18 mouse cellular contexts compared by ENCODE assay signal in genomic region chr3:36031740-36032510, GRCm38 (mm10). TPM values are rescaled to one million over a fixed set of nuclear protein-coding genes. Genes with fewer than 3 reads are reported as not detected.
A peak's percentile ranks its signal among the peaks of the same experiment; 100 is the strongest.
DNase-seq lines count a peak whose midpoint lies in the region; ATAC-seq and TF ChIP-seq lines count a peak whose summit lies in the region.
"Had no signal": no experiment of that assay in that cellular context is flagged by ENCODE, and none has a peak within 500 bp of the region (broad histone marks: within the 10 kb centered on the region; RNA-seq: fewer than 3 reads in every experiment).

No protein-coding gene starts in this region.

- H3K27me3 ChIP-seq in heart, embryonic 13.5 days (replicated peaks) = no peaks in the 10 kb centered on the region
- H3K27me3 ChIP-seq in heart, embryonic 10.5 days (ENCODE audit: insufficient read depth, poor library complexity, severe bottlenecking) = no peaks in the 10 kb centered on the region
- H3K27me3 ChIP-seq in kidney, postnatal 0 days (ENCODE audit: insufficient read depth, low read length) = no peaks in the 10 kb centered on the region
- H3K27me3 ChIP-seq in kidney, embryonic 14.5 days (ENCODE audit: control insufficient read depth, insufficient read depth, low read length) = no peaks in the 10 kb centered on the region

- peak overlapping the region; percentile 74 for H3K27ac ChIP-seq in heart, embryonic 13.5 days (replicated peaks)
- no peak overlapping the region for H3K27ac ChIP-seq in heart, embryonic 10.5 days
- H3K27ac ChIP-seq in kidney, postnatal 0 days = no peak overlapping the region
- no peak overlapping the region for H3K27ac ChIP-seq in kidney, embryonic 14.5 days (ENCODE audit: low read depth, low read length)
- H3K27ac ChIP-seq: liver, embryonic 14.5 days had no signal

- H3K4me3 ChIP-seq in heart, embryonic 13.5 days = no peak overlapping the region
- H3K4me3 ChIP-seq in heart, embryonic 10.5 days = no peak overlapping the region
- H3K4me3 ChIP-seq in kidney, postnatal 0 days (replicated peaks; ENCODE audit: low read depth, low read length) = no peak overlapping the region
- H3K4me3 ChIP-seq in kidney, embryonic 14.5 days (ENCODE audit: low read length) = no peak overlapping the region

- no peak for ATAC-seq in heart, embryonic 13.5 days (ENCODE audit: extremely low read depth, insufficient number of reproducible peaks, low FRiP score, low TSS enrichment)
- ATAC-seq in kidney, postnatal 0 days (replicated peaks; ENCODE audit: low FRiP score, low read depth) = no peak
- ATAC-seq in kidney, embryonic 14.5 days (ENCODE audit: low FRiP score, low TSS enrichment) = no peak
- ATAC-seq: intestine, postnatal 0 days; midbrain, embryonic 16.5 days had no signal

- H3K9ac ChIP-seq in heart, embryonic 13.5 days = no peak overlapping the region
- H3K9ac ChIP-seq in kidney, postnatal 0 days (ENCODE audit: low read depth, low read length) = no peak overlapping the region
- H3K9ac ChIP-seq in kidney, embryonic 14.5 days (ENCODE audit: low read depth, low read length) = no peak overlapping the region
- H3K9ac ChIP-seq: liver, embryonic 14.5 days had no signal

- H3K9me3 ChIP-seq in heart, embryonic 13.5 days = no peaks in the 10 kb centered on the region
- H3K9me3 ChIP-seq in heart, embryonic 10.5 days = no peaks in the 10 kb centered on the region
- no peaks in the 10 kb centered on the region for H3K9me3 ChIP-seq in kidney, postnatal 0 days (replicated peaks; ENCODE audit: low read length)
- no peaks in the 10 kb centered on the region for H3K9me3 ChIP-seq in kidney, embryonic 14.5 days (ENCODE audit: control insufficient read depth, low read length)

- H3K4me2 ChIP-seq in heart, embryonic 13.5 days = peak overlapping the region; percentile 44
- no peak overlapping the region for H3K4me2 ChIP-seq in kidney, postnatal 0 days (ENCODE audit: low read length)
- no peak overlapping the region for H3K4me2 ChIP-seq in kidney, embryonic 14.5 days (replicated peaks; ENCODE audit: low read depth, low read length)

- H3K36me3 ChIP-seq in heart, embryonic 13.5 days = no peaks in the 10 kb centered on the region
- H3K36me3 ChIP-seq in heart, embryonic 10.5 days = no peaks in the 10 kb centered on the region
- H3K36me3 ChIP-seq in kidney, postnatal 0 days (ENCODE audit: insufficient read depth, low read length) = no peaks in the 10 kb centered on the region
- no peaks in the 10 kb centered on the region for H3K36me3 ChIP-seq in kidney, embryonic 14.5 days (ENCODE audit: control insufficient read depth, insufficient read depth, low read length)

- WGBS in heart, embryonic 13.5 days = 24% methylated on average over 6 of the region's 6 CpGs
- WGBS in heart, embryonic 10.5 days = 56% methylated on average over 6 of the region's 6 CpGs
- WGBS in kidney, postnatal 0 days = 52% methylated on average over 6 of the region's 6 CpGs
- WGBS in kidney, embryonic 14.5 days = 64% methylated on average over 6 of the region's 6 CpGs

- H3K4me1 ChIP-seq in heart, embryonic 13.5 days = 0 out of 2 replicates have a peak, but pooled peaks cover 5% of the 10 kb centered on the region
- no peaks in the 10 kb centered on the region; the same call in 1 of the 2 replicates for H3K4me1 ChIP-seq in heart, embryonic 10.5 days
- H3K4me1 ChIP-seq in kidney, postnatal 0 days (replicated peaks; ENCODE audit: insufficient read depth, low read length) = no peaks in the 10 kb centered on the region
- H3K4me1 ChIP-seq in kidney, embryonic 14.5 days (ENCODE audit: control insufficient read depth, insufficient read depth, low read length) = no peaks in the 10 kb centered on the region

- no peak for TF ChIP-seq CTCF in kidney, postnatal 0 days (IDR thresholded peaks at IDR 0.05; ENCODE audit: low read depth)

- DNase-seq in heart, embryonic 10.5 days (ENCODE audit: low spot score) = no peak
- peak; percentile 34 for DNase-seq in kidney, postnatal 0 days (ENCODE audit: low spot score)
- peak; percentile 79 for DNase-seq in adipocyte (ENCODE audit: low spot score)
- peak; percentile 38 for DNase-seq in gonadal fat pad, adult 2 months (ENCODE audit: low read depth)
- DNase-seq in layer of hippocampus, adult 9-10 months (ENCODE audit: low spot score) = no peak
- DNase-seq: adrenal gland, postnatal 36 days; cerebellum, postnatal 36 days; kidney, postnatal 25 days; lung, postnatal 36 days had no signal

RNA-seq across cellular contexts. Expression of gene Ccdc144b, which starts 21.4 kb away (rescaled TPM):
- 0.07 TPM in 1 of 2 replicates, not detected in the other for polyA plus RNA-seq in heart, embryonic 13.5 days (2015; fragmentation: Nextera tagmentation; extraction: Ambion mirVana)
- 0.02 TPM in 1 of 2 replicates, not detected in the other for polyA plus RNA-seq in heart, embryonic 10.5 days (2016; fragmentation: Nextera tagmentation; extraction: Ambion mirVana)
- polyA plus RNA-seq in kidney, postnatal 0 days (2015; fragmentation: Nextera tagmentation; extraction: Ambion mirVana) = not detected in 2 replicates
- not detected in 2 replicates for polyA plus RNA-seq in kidney, embryonic 14.5 days (2014; fragmentation: Nextera tagmentation; extraction: Ambion mirVana)
- polyA plus RNA-seq in gonadal fat pad, adult 2 months (2012; rRNA removed) = 0.13 and 0.14 TPM in 2 replicates
- polyA plus RNA-seq: intestine, postnatal 0 days; limb, embryonic 11.5 days; liver, embryonic 14.5 days; midbrain, embryonic 16.5 days; neural tube, embryonic 14.5 days; small intestine, adult 2 months; stomach, embryonic 14.5 days had no signal

RNA-seq across cellular contexts. Expression of gene Mccc1, which starts 31.4 kb away (rescaled TPM):
- polyA plus RNA-seq in heart, embryonic 13.5 days (2015; fragmentation: Nextera tagmentation; extraction: Ambion mirVana) = 47.5 and 53.0 TPM in 2 replicates
- polyA plus RNA-seq in heart, embryonic 10.5 days (2016; fragmentation: Nextera tagmentation; extraction: Ambion mirVana) = 45.5 and 48.9 TPM in 2 replicates
- 101 and 108 TPM in 2 replicates for polyA plus RNA-seq in kidney, postnatal 0 days (2015; fragmentation: Nextera tagmentation; extraction: Ambion mirVana)
- 25.1 and 41.4 TPM in 2 replicates for polyA plus RNA-seq in kidney, embryonic 14.5 days (2014; fragmentation: Nextera tagmentation; extraction: Ambion mirVana)
- 40.5 and 40.7 TPM in 2 replicates for polyA plus RNA-seq in gonadal fat pad, adult 2 months (2012; rRNA removed)

RNA-seq across cellular contexts. Expression of gene Acad9, which starts 33.9 kb away (rescaled TPM):
- polyA plus RNA-seq in heart, embryonic 13.5 days (2015; fragmentation: Nextera tagmentation; extraction: Ambion mirVana) = 70.7 and 74.0 TPM in 2 replicates
- 73.4 and 90.6 TPM in 2 replicates for polyA plus RNA-seq in heart, embryonic 10.5 days (2016; fragmentation: Nextera tagmentation; extraction: Ambion mirVana)
- 77.4 and 90.3 TPM in 2 replicates for polyA plus RNA-seq in kidney, postnatal 0 days (2015; fragmentation: Nextera tagmentation; extraction: Ambion mirVana)
- 73.1 and 85.4 TPM in 2 replicates for polyA plus RNA-seq in kidney, embryonic 14.5 days (2014; fragmentation: Nextera tagmentation; extraction: Ambion mirVana)
- polyA plus RNA-seq in gonadal fat pad, adult 2 months (2012; rRNA removed) = 27.5 and 39.8 TPM in 2 replicates

Comparison
In these comparisons a context has a peak if more than half of its experiments do, and no peak if none do; other contexts are left out.
1. DNase-seq: peak in kidney, postnatal 0 days (single experiment), adipocyte (single experiment) and gonadal fat pad, adult 2 months (single experiment); none in heart, embryonic 10.5 days (single experiment) and layer of hippocampus, adult 9-10 months (single experiment).